Mouse (Mus musculus): Measurements from ENCODE around the gene Dpep3. TPM values are rescaled to one million over a fixed set of nuclear protein-coding genes. Genes with fewer than 3 reads are reported as not detected.
A peak's percentile ranks its signal among the peaks of the same experiment; 100 is the strongest.

Dpep3 gene
- total RNA-seq, 2 experiments from 2014 or later = not detected

GRCm38 (mm10) chr8:105975363-105975762 lies 3.9 kb downstream of the Dpep3 start:
- no peak for DNase-seq

- no peak for DNase-seq
Measured at GRCm38 (mm10) chr8:105971019-105971720, 8.1 kb downstream of the Dpep3 start.

GRCm38 (mm10) chr8:105969367-105969766 lies 9.9 kb downstream of the Dpep3 start:
- no peak for DNase-seq

GRCm38 (mm10) chr8:105966692-105967311 lies 12.4 kb downstream of the Dpep3 start:
- DNase-seq = no peak

- DNase-seq = peak; percentile 40 to 42
Measured at GRCm38 (mm10) chr8:105965905-105966341, 13.3 kb downstream of the Dpep3 start, which contains the start of gene Slc12a4. Gene Slc12a4 (minus strand): TSS chr8:105966097.

GRCm38 (mm10) chr8:105965266-105965904 lies 13.8 kb downstream of the Dpep3 start:
- DNase-seq = peak in 1 of 2 experiments; percentile 24

GRCm38 (mm10) chr8:105964506-105965265 lies 14.5 kb downstream of the Dpep3 start:
- no peak for DNase-seq

- DNase-seq = no peak
Measured at GRCm38 (mm10) chr8:105961536-105961935, 17.7 kb downstream of the Dpep3 start.

- no peak for DNase-seq
Measured at GRCm38 (mm10) chr8:105961101-105961500, 18.1 kb downstream of the Dpep3 start.

GRCm38 (mm10) chr8:105959350-105959749 lies 19.9 kb downstream of the Dpep3 start:
- no peak for DNase-seq

GRCm38 (mm10) chr8:105957813-105958212 lies 21.4 kb downstream of the Dpep3 start:
- no peak for DNase-seq

GRCm38 (mm10) chr8:105956556-105956955 lies 22.7 kb downstream of the Dpep3 start:
- DNase-seq = no peak

GRCm38 (mm10) chr8:105951057-105951659 lies 28.1 kb downstream of the Dpep3 start:
- peak; percentile 61 to 62 for DNase-seq

- peak; percentile 43 to 44 for DNase-seq
Measured at GRCm38 (mm10) chr8:105949350-105949749, 29.9 kb downstream of the Dpep3 start.

GRCm38 (mm10) chr8:105943321-105943739 lies 35.9 kb downstream of the Dpep3 start, which contains the start of gene Lcat:
Gene Lcat (minus strand): TSS chr8:105943382.
- DNase-seq = peak; percentile 57 to 64

GRCm38 (mm10) chr8:105942542-105942941 lies 36.7 kb downstream of the Dpep3 start:
- DNase-seq = no peak

- DNase-seq = no peak
Measured at GRCm38 (mm10) chr8:105942026-105942425, 37.2 kb downstream of the Dpep3 start.

GRCm38 (mm10) chr8:105938306-105938669 lies 40.9 kb downstream of the Dpep3 start, which contains the start of gene Psmb10:
Gene Psmb10 (minus strand): TSS chr8:105938444.
- DNase-seq = no peak

- DNase-seq = peak; percentile 37 to 58
Measured at GRCm38 (mm10) chr8:105937496-105938305, 41.5 kb downstream of the Dpep3 start.

GRCm38 (mm10) chr8:105936866-105937475 lies 42.3 kb downstream of the Dpep3 start:
- DNase-seq = peak; percentile 86 to 87

Data from layer of hippocampus, postnatal 36 days (tissue).